Mouse (Mus musculus): ENCODE results near the gene Lman1l. TPM values are rescaled to one million over a fixed set of nuclear protein-coding genes. Genes with fewer than 3 reads are reported as not detected.
A peak's percentile ranks its signal among the peaks of the same experiment; 100 is the strongest.

Lman1l gene
- polyA plus RNA-seq, 1 experiment from 2014 or later: not detected

DNA sequence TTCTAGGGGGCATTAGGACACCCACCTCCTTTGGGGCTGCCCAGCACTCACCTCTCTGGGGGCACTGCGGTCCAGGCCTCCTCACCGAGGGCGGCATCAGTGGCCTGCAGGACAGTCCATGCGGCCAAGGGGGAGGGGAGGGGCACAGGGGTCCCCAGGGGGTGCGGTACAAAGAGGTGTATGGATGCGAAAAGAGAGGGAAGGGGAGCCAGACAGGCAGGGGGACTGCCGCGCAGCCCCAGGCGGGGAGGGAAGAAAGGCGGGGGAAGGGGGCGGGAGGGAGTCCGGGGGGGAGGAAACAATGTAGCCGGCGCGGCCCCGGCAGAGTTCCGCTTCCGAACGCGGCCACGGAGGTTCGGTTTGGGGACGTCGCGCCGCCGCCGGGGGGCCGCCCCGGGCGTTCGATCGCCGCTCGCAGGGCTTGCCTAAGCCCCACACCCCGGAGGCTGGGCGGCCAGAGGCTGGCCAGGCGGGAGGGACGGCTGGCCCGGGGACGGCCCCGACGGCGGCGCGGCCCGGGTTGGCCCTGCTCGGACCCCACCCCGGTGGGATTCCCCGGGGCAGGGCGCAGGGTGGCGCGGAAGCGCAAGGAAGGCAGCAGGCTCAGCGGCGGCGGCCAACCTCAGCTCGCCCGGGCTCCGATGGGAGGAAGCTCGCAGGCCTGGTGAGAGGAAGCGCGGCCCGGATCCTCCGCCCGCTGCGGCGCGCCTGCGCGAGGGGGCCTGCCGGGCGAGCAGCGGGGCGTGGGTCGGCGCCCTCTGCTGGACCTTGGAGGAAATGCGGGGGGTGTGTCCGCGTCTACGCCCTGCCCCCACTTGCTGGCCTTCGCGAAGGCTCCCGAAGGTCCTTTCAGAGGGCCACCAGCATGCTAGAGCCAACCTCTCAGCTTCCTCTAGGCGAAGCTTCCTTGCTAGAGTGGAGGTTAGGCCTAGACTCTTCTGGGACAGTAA is 24.6 kb upstream of the Lman1l start:
- Histone ChIP-seq H3K36me3 (0 out of 2 replicates have a peak, but pooled peaks cover 5% of the 10 kb centered on the region), H3K27me3 (no peaks in the 10 kb centered on the region), H3K4me1 (peaks cover 52% of the 10 kb centered on the region), H3K4me2 (replicated peaks) (peak overlapping the region; percentile 64), H3K4me3 (replicated peaks) (peak overlapping the region; percentile 89), H3K9me3 (replicated peaks) (no peaks in the 10 kb centered on the region), H3K9ac (peak overlapping the region; percentile 100), H3K27ac (replicated peaks) (peak overlapping the region; percentile 94)
- peak; percentile 87 for ATAC-seq (ENCODE audit: insufficient number of reproducible peaks, low FRiP score, low TSS enrichment, low read depth)
- under 1% methylated on average over 81 of the region's 85 CpGs for WGBS

- peak overlapping the region; percentile 64 for H3K4me2 ChIP-seq (replicated peaks)
- H3K36me3 ChIP-seq: 0 out of 2 replicates have a peak, but pooled peaks cover 5% of the 10 kb centered on the region
- peaks cover 59% of the 10 kb centered on the region for H3K4me1 ChIP-seq
- ATAC-seq (ENCODE audit: insufficient number of reproducible peaks, low FRiP score, low TSS enrichment, low read depth): no peak
- H3K9ac ChIP-seq: peak overlapping the region; percentile 100
- H3K27ac ChIP-seq (replicated peaks): peak overlapping the region; percentile 94
- no peaks in the 10 kb centered on the region for H3K27me3 ChIP-seq
- under 1% methylated on average over 18 of the region's 18 CpGs for whole genome bisulfite sequencing
- peak overlapping the region; percentile 89 for H3K4me3 ChIP-seq (replicated peaks)
- H3K9me3 ChIP-seq (replicated peaks): no peaks in the 10 kb centered on the region
Observed at GRCm38 (mm10) chr9:57644442-57644943, 23.9 kb upstream of the Lman1l start.

GRCm38 (mm10) chr9:57643856-57644180 is 23.2 kb upstream of the Lman1l start:
- H3K4me3 ChIP-seq (replicated peaks): peak overlapping the region; percentile 89
- 36% methylated on average over 7 of the region's 7 CpGs for WGBS
- peak overlapping the region; percentile 64 for H3K4me2 ChIP-seq (replicated peaks)
- peak overlapping the region; percentile 21; the same call in 1 of the 2 replicates for H3K9ac ChIP-seq
- peaks cover 66% of the 10 kb centered on the region for H3K4me1 ChIP-seq
- no peaks in the 10 kb centered on the region for H3K27me3 ChIP-seq
- H3K36me3 ChIP-seq: 0 out of 2 replicates have a peak, but pooled peaks cover 5% of the 10 kb centered on the region
- no peak overlapping the region; the same call in 1 of the 2 replicates for H3K27ac ChIP-seq (replicated peaks)
- H3K9me3 ChIP-seq (replicated peaks): no peaks in the 10 kb centered on the region
- no peak for ATAC-seq (ENCODE audit: insufficient number of reproducible peaks, low FRiP score, low TSS enrichment, low read depth)

- Histone ChIP-seq H3K9ac (peak overlapping the region; percentile 21; the same call in 1 of the 2 replicates), H3K4me3 (replicated peaks) (peak overlapping the region; percentile 89), H3K27ac (replicated peaks) (no peak overlapping the region; the same call in 1 of the 2 replicates), H3K4me2 (replicated peaks) (peak overlapping the region; percentile 64), H3K4me1 (peaks cover 71% of the 10 kb centered on the region), H3K9me3 (replicated peaks) (no peaks in the 10 kb centered on the region), H3K36me3 (0 out of 2 replicates have a peak, but pooled peaks cover 5% of the 10 kb centered on the region), H3K27me3 (no peaks in the 10 kb centered on the region)
- 52% methylated on average over 9 of the region's 9 CpGs for WGBS
- no peak for ATAC-seq (ENCODE audit: insufficient number of reproducible peaks, low FRiP score, low TSS enrichment, low read depth)
Observed at GRCm38 (mm10) chr9:57643169-57643855, 22.7 kb upstream of the Lman1l start.

GRCm38 (mm10) chr9:57641775-57642550 is 21.4 kb upstream of the Lman1l start:
- Histone ChIP-seq H3K27ac (replicated peaks) (peak overlapping the region; percentile 92), H3K9me3 (replicated peaks) (no peaks in the 10 kb centered on the region), H3K4me3 (replicated peaks) (no peak overlapping the region), H3K27me3 (no peaks in the 10 kb centered on the region), H3K4me2 (replicated peaks) (no peak overlapping the region; the same call in 1 of the 2 replicates), H3K4me1 (peaks cover 83% of the 10 kb centered on the region), H3K36me3 (0 out of 2 replicates have a peak, but pooled peaks cover 8% of the 10 kb centered on the region), H3K9ac (no peak overlapping the region)
- ATAC-seq (ENCODE audit: insufficient number of reproducible peaks, low FRiP score, low TSS enrichment, low read depth): no peak
- 76% methylated on average over 13 of the region's 13 CpGs for WGBS

- Histone ChIP-seq H3K27ac (replicated peaks) (peak overlapping the region; percentile 92), H3K4me1 (peaks cover 80% of the 10 kb centered on the region), H3K4me2 (replicated peaks) (peak overlapping the region; percentile 47), H3K9me3 (replicated peaks) (no peaks in the 10 kb centered on the region), H3K4me3 (replicated peaks) (no peak overlapping the region), H3K36me3 (0 out of 2 replicates have a peak, but pooled peaks cover 8% of the 10 kb centered on the region), H3K9ac (0 out of 2 replicates have a peak overlapping the region, but pooled peaks have one; percentile 6), H3K27me3 (no peaks in the 10 kb centered on the region)
- 69% methylated on average over 1 of the region's 1 CpGs for WGBS
- ATAC-seq (ENCODE audit: insufficient number of reproducible peaks, low FRiP score, low TSS enrichment, low read depth): no peak
Observed at GRCm38 (mm10) chr9:57641022-57641421, 20.4 kb upstream of the Lman1l start.

DNA sequence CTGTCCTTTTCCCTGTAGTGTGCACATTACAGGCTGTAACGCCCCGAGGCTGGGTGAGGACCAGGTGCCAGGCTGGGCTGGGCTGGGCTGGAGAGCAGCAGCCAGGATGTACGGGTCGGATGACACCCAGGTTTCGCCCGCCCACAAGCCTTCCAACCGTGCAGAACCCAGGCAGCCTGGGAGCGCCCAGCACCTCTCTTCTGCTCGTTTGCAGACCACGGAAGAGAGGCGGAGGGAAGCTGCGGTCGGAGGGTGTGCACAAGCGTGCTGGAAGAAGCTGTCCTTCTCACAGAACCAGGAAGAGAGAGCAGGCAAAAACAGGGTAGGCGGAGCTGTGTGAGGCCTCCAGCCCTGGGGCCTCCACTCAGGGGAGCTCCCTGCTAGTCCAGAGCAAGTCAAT is 19.8 kb upstream of the Lman1l start:
- Histone ChIP-seq H3K27me3 (no peaks in the 10 kb centered on the region), H3K9ac (no peak overlapping the region), H3K4me3 (replicated peaks) (peak overlapping the region; percentile 24), H3K27ac (replicated peaks) (peak overlapping the region; percentile 92), H3K4me2 (replicated peaks) (peak overlapping the region; percentile 47), H3K9me3 (replicated peaks) (no peaks in the 10 kb centered on the region), H3K36me3 (0 out of 2 replicates have a peak, but pooled peaks cover 8% of the 10 kb centered on the region), H3K4me1 (peaks cover 77% of the 10 kb centered on the region)
- peak; percentile 61 for ATAC-seq (ENCODE audit: insufficient number of reproducible peaks, low FRiP score, low TSS enrichment, low read depth)
- 5% methylated on average over 15 of the region's 15 CpGs for WGBS

DNA sequence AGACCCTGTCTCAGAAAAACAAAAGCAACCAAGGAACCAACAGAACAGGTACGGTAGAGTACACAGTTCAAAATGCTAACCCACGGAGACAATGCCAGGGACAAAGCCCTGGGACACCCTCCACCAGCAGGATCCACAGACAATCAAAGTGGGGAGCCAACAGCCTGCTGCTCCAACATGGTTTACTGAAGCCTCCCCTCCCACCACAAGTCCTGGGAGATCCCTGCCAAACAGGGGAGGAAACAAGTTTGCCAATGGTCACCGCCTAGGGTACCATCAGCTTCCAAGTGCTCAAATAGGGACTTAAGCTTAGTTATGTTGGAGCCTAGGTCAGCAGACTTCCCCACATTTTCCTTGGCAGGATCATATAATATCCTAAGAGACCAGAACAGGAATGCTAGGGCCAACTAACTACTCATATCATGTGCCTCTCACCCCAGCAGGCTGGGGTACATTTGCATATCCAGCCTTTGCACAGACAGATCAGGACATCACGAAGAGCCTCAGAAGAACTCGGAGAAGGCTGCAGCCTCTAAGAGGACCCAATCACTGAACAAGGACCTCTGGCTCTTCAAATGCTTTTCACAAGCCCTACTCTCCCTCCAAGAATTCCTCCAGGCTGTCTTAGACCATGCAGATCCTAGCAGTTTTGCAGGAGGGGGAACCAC is 19.2 kb upstream of the Lman1l start:
- Histone ChIP-seq H3K4me2 (replicated peaks) (peak overlapping the region; percentile 47), H3K36me3 (0 out of 2 replicates have a peak, but pooled peaks cover 8% of the 10 kb centered on the region), H3K27ac (replicated peaks) (peak overlapping the region; percentile 92), H3K4me3 (replicated peaks) (peak overlapping the region; percentile 24), H3K27me3 (no peaks in the 10 kb centered on the region), H3K9ac (no peak overlapping the region), H3K9me3 (replicated peaks) (no peaks in the 10 kb centered on the region), H3K4me1 (peaks cover 77% of the 10 kb centered on the region)
- ATAC-seq (ENCODE audit: insufficient number of reproducible peaks, low FRiP score, low TSS enrichment, low read depth): no peak
- WGBS: 45% methylated on average over 5 of the region's 5 CpGs

- 0 out of 2 replicates have a peak, but pooled peaks cover 8% of the 10 kb centered on the region for H3K36me3 ChIP-seq
- no peaks in the 10 kb centered on the region for H3K27me3 ChIP-seq
- 17% methylated on average over 8 of the region's 8 CpGs for WGBS
- peak overlapping the region; percentile 29 for H3K4me2 ChIP-seq (replicated peaks)
- peak overlapping the region; percentile 92 for H3K27ac ChIP-seq (replicated peaks)
- H3K9me3 ChIP-seq (replicated peaks): no peaks in the 10 kb centered on the region
- peaks cover 77% of the 10 kb centered on the region for H3K4me1 ChIP-seq
- H3K9ac ChIP-seq: no peak overlapping the region; the same call in 1 of the 2 replicates
- 0 out of 2 replicates have a peak, but pooled peaks have one; percentile 11 for ATAC-seq (ENCODE audit: insufficient number of reproducible peaks, low FRiP score, low TSS enrichment, low read depth)
- H3K4me3 ChIP-seq (replicated peaks): no peak overlapping the region
Observed at GRCm38 (mm10) chr9:57638651-57639459, 18.3 kb upstream of the Lman1l start.

Measured in embryonic facial prominence, embryonic 15.5 days (tissue).